Mouse (Mus musculus): ENCODE measurements around the gene Pex6. TPM values are rescaled to one million over a fixed set of nuclear protein-coding genes. Genes with fewer than 3 reads are reported as not detected.

Pex6 gene
- polyA plus RNA-seq, 1 experiment from 2014 or later = 21.0 TPM

- Histone ChIP-seq H3K4me3 (ENCODE audit: low read length) (peak overlapping the region; percentile 59), H3K4me1 (ENCODE audit: control insufficient read depth, insufficient read depth, low read length) (peaks cover 29% of the 10 kb centered on the region), H3K4me2 (replicated peaks; ENCODE audit: low read depth, low read length) (peak overlapping the region; percentile 53), H3K9ac (ENCODE audit: low read depth, low read length) (peak overlapping the region; percentile 72), H3K9me3 (ENCODE audit: control insufficient read depth, low read length) (no peaks in the 10 kb centered on the region), H3K27ac (ENCODE audit: low read depth, low read length) (peak overlapping the region; percentile 92; the same call in 1 of the 2 replicates), H3K36me3 (ENCODE audit: control insufficient read depth, insufficient read depth, low read length) (peaks cover 53% of the 10 kb centered on the region), H3K27me3 (ENCODE audit: control insufficient read depth, insufficient read depth, low read length) (no peaks in the 10 kb centered on the region)
- no peak for ATAC-seq (ENCODE audit: low FRiP score, low TSS enrichment)
- 34% methylated on average over 9 of the region's 9 CpGs for WGBS
Observed at GRCm38 (mm10) chr17:46678911-46679310, 32.4 kb upstream of the Pex6 start.

GRCm38 (mm10) chr17:46679843-46680759 lies 31.2 kb upstream of the Pex6 start:
- peaks cover 22% of the 10 kb centered on the region for H3K4me1 ChIP-seq (ENCODE audit: control insufficient read depth, insufficient read depth, low read length)
- no peaks in the 10 kb centered on the region for H3K27me3 ChIP-seq (ENCODE audit: control insufficient read depth, insufficient read depth, low read length)
- peak overlapping the region; percentile 53 for H3K4me2 ChIP-seq (replicated peaks; ENCODE audit: low read depth, low read length)
- peak overlapping the region; percentile 59 for H3K4me3 ChIP-seq (ENCODE audit: low read length)
- no peaks in the 10 kb centered on the region for H3K9me3 ChIP-seq (ENCODE audit: control insufficient read depth, low read length)
- H3K27ac ChIP-seq (ENCODE audit: low read depth, low read length) = peak overlapping the region; percentile 92
- peak overlapping the region; percentile 72 for H3K9ac ChIP-seq (ENCODE audit: low read depth, low read length)
- ATAC-seq (ENCODE audit: low FRiP score, low TSS enrichment) = peak; percentile 44
- WGBS = under 1% methylated on average over 34 of the region's 34 CpGs
- peaks cover 59% of the 10 kb centered on the region for H3K36me3 ChIP-seq (ENCODE audit: control insufficient read depth, insufficient read depth, low read length)

GRCm38 (mm10) chr17:46680760-46681373 lies 30.4 kb upstream of the Pex6 start, which contains the start of gene Klhdc3:
TSS of gene Klhdc3 (minus strand) at chr17:46680914.
- Histone ChIP-seq H3K4me1 (ENCODE audit: control insufficient read depth, insufficient read depth, low read length) (peaks cover 19% of the 10 kb centered on the region), H3K27me3 (ENCODE audit: control insufficient read depth, insufficient read depth, low read length) (no peaks in the 10 kb centered on the region), H3K4me2 (replicated peaks; ENCODE audit: low read depth, low read length) (peak within 1 kb of the TSS; percentile 69), H3K36me3 (ENCODE audit: control insufficient read depth, insufficient read depth, low read length) (peaks cover 59% of the 10 kb centered on the region), H3K9ac (ENCODE audit: low read depth, low read length) (peak within 1 kb of the TSS; percentile 72), H3K27ac (ENCODE audit: low read depth, low read length) (peak within 1 kb of the TSS; percentile 92), H3K9me3 (ENCODE audit: control insufficient read depth, low read length) (no peaks in the 10 kb centered on the region), H3K4me3 (ENCODE audit: low read length) (peak within 1 kb of the TSS; percentile 59)
- WGBS = under 1% methylated on average over 49 of the region's 49 CpGs
- peak; percentile 98 for ATAC-seq (ENCODE audit: low FRiP score, low TSS enrichment)

GRCm38 (mm10) chr17:46681466-46682118 lies 29.7 kb upstream of the Pex6 start:
- 28% methylated on average over 12 of the region's 12 CpGs for WGBS
- H3K4me1 ChIP-seq (ENCODE audit: control insufficient read depth, insufficient read depth, low read length) = peaks cover 19% of the 10 kb centered on the region
- no peaks in the 10 kb centered on the region for H3K9me3 ChIP-seq (ENCODE audit: control insufficient read depth, low read length)
- H3K27ac ChIP-seq (ENCODE audit: low read depth, low read length) = no peak overlapping the region
- H3K27me3 ChIP-seq (ENCODE audit: control insufficient read depth, insufficient read depth, low read length) = no peaks in the 10 kb centered on the region
- peak overlapping the region; percentile 59 for H3K4me3 ChIP-seq (ENCODE audit: low read length)
- peak overlapping the region; percentile 69 for H3K4me2 ChIP-seq (replicated peaks; ENCODE audit: low read depth, low read length)
- H3K36me3 ChIP-seq (ENCODE audit: control insufficient read depth, insufficient read depth, low read length) = peaks cover 59% of the 10 kb centered on the region
- ATAC-seq (ENCODE audit: low FRiP score, low TSS enrichment) = no peak
- H3K9ac ChIP-seq (ENCODE audit: low read depth, low read length) = peak overlapping the region; percentile 64

GRCm38 (mm10) chr17:46682654-46683389 lies 28.4 kb upstream of the Pex6 start:
- H3K9ac ChIP-seq (ENCODE audit: low read depth, low read length) = no peak overlapping the region

DNA sequence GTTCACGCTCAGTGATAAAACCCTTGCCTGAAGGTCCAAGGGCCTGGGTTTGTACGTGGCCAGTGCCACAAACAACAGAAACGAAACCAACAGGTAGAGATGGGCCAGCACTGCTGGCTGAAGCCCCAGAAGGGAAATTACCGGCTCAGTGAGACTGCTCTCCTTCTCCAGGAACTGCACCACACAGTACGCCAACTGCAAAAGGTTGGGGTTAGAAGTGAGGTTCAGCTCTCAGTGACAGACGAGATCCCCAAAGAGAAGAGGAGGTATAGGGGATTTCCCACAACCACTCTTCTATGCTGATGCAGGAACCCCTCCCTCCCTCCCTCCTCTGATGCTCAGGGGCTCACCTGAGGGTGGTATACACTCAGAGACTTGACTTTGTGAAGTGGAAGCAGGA lies 25.4 kb upstream of the Pex6 start:
- 85% methylated on average over 6 of the region's 6 CpGs for WGBS
- Histone ChIP-seq H3K27ac (ENCODE audit: low read depth, low read length) (no peak overlapping the region), H3K36me3 (ENCODE audit: control insufficient read depth, insufficient read depth, low read length) (peaks cover 55% of the 10 kb centered on the region), H3K27me3 (ENCODE audit: control insufficient read depth, insufficient read depth, low read length) (no peaks in the 10 kb centered on the region), H3K4me3 (ENCODE audit: low read length) (no peak overlapping the region), H3K9ac (ENCODE audit: low read depth, low read length) (no peak overlapping the region), H3K4me2 (replicated peaks; ENCODE audit: low read depth, low read length) (no peak overlapping the region), H3K9me3 (ENCODE audit: control insufficient read depth, low read length) (no peaks in the 10 kb centered on the region), H3K4me1 (ENCODE audit: control insufficient read depth, insufficient read depth, low read length) (0 out of 2 replicates have a peak, but pooled peaks cover 7% of the 10 kb centered on the region)
- no peak for ATAC-seq (ENCODE audit: low FRiP score, low TSS enrichment)

More at GRCm38 (mm10) chr17:46682654-46683389, 28.4 kb upstream of the Pex6 start:
- Histone ChIP-seq H3K9me3 (ENCODE audit: control insufficient read depth, low read length) (no peaks in the 10 kb centered on the region), H3K4me1 (ENCODE audit: control insufficient read depth, insufficient read depth, low read length) (peaks cover 19% of the 10 kb centered on the region), H3K36me3 (ENCODE audit: control insufficient read depth, insufficient read depth, low read length) (peaks cover 59% of the 10 kb centered on the region), H3K4me3 (ENCODE audit: low read length) (no peak overlapping the region), H3K27me3 (ENCODE audit: control insufficient read depth, insufficient read depth, low read length) (no peaks in the 10 kb centered on the region), H3K27ac (ENCODE audit: low read depth, low read length) (no peak overlapping the region), H3K4me2 (replicated peaks; ENCODE audit: low read depth, low read length) (no peak overlapping the region)
- ATAC-seq (ENCODE audit: low FRiP score, low TSS enrichment) = no peak
- 87% methylated on average over 16 of the region's 16 CpGs for WGBS

GRCm38 (mm10) chr17:46690665-46691064 lies 20.6 kb upstream of the Pex6 start:
- H3K4me3 ChIP-seq (ENCODE audit: low read length) = no peak overlapping the region
- no peak overlapping the region for H3K9ac ChIP-seq (ENCODE audit: low read depth, low read length)
- H3K27me3 ChIP-seq (ENCODE audit: control insufficient read depth, insufficient read depth, low read length) = no peaks in the 10 kb centered on the region
- no peaks in the 10 kb centered on the region for H3K9me3 ChIP-seq (ENCODE audit: control insufficient read depth, low read length)
- H3K36me3 ChIP-seq (ENCODE audit: control insufficient read depth, insufficient read depth, low read length) = peaks cover 31% of the 10 kb centered on the region
- H3K4me1 ChIP-seq (ENCODE audit: control insufficient read depth, insufficient read depth, low read length) = no peaks in the 10 kb centered on the region
- H3K27ac ChIP-seq (ENCODE audit: low read depth, low read length) = no peak overlapping the region
- ATAC-seq (ENCODE audit: low FRiP score, low TSS enrichment) = no peak
- no peak overlapping the region for H3K4me2 ChIP-seq (replicated peaks; ENCODE audit: low read depth, low read length)
- WGBS = 96% methylated on average over 12 of the region's 12 CpGs

DNA sequence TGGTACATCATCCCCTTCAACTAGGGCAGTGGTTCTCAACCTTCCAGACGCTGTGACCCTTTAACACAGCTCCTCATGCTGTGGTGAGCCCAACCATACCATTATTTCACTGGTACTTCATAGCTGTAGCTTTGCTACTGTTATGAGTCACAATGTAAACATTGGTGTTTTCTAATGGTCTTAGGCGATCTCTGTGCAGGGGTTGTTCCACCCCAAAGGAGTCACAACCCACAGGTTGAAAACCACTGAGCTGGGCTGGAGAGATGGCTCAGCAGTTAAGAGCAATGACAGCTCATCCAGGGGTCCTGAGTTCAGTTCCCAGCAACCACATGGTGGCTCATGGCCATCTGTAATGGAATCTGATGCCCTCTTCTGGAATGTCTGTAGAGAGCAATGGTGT lies 19.9 kb upstream of the Pex6 start:
- Histone ChIP-seq H3K36me3 (ENCODE audit: control insufficient read depth, insufficient read depth, low read length) (peaks cover 28% of the 10 kb centered on the region), H3K4me3 (ENCODE audit: low read length) (no peak overlapping the region), H3K9me3 (ENCODE audit: control insufficient read depth, low read length) (no peaks in the 10 kb centered on the region), H3K27me3 (ENCODE audit: control insufficient read depth, insufficient read depth, low read length) (no peaks in the 10 kb centered on the region), H3K4me2 (replicated peaks; ENCODE audit: low read depth, low read length) (no peak overlapping the region), H3K9ac (ENCODE audit: low read depth, low read length) (no peak overlapping the region), H3K4me1 (ENCODE audit: control insufficient read depth, insufficient read depth, low read length) (no peaks in the 10 kb centered on the region), H3K27ac (ENCODE audit: low read depth, low read length) (no peak overlapping the region)
- WGBS = 93% methylated on average over 2 of the region's 2 CpGs
- no peak for ATAC-seq (ENCODE audit: low FRiP score, low TSS enrichment)
